Mouse (Mus musculus) urinary bladder, postnatal 0 days (tissue): ENCODE measurements around the gene Col10a1. TPM values are rescaled to one million over a fixed set of nuclear protein-coding genes. Genes with fewer than 3 reads are reported as not detected.

Source experiments
- polyA plus RNA-seq: library from polyadenylated mRNA; unstranded; fragments of >200 nt; fragmentation: Nextera tagmentation; extraction: Ambion mirVana; gene quantifications from 2 replicates; pipeline ENCODE4 v1.2.1, GENCODE M21; 2015

Col10a1 gene
- polyA plus RNA-seq, result 0.14 and 0.17 TPM in 2 replicates

DNA sequence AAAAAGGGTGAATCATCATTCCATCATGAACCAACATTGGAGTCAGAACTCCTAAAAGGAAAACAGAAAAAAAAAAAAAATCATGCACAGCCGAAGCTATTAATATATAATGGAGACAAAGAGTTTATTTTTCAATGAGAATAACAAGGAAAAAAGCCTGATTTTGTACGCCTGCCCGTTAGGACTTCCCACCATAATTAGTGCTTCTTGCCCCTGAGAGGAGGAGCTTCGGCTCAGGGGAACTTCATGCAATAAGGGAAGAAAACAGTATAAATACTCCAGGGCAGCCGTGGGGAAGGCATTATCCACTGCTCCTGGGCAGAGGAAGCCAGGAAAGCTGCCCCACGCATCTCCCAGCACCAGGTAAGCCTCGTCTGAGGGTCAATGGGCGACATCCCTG, at the start of gene Col10a1:
Gene Col10a1, plus strand, starts transcription at position 301 of the 400 bp plus-strand sequence.

GRCm38 (mm10) chr10:34418204-34418756, 28.5 kb downstream of the Col10a1 start, which contains the start of gene Nt5dc1:
TSS of gene Nt5dc1 (minus strand) at chr10:34418552.

Other genes starting within 250 kb of the Col10a1 start
- gene Dse, start 182.3 kb upstream of the Col10a1 start, polyA plus RNA-seq, result 19.7 and 22.8 TPM in 2 replicates
- 61.2 and 75.4 TPM in 2 replicates for gene Tspyl1, start 107.8 kb upstream of the Col10a1 start, polyA plus RNA-seq
- 4.2 and 5.1 TPM in 2 replicates for gene Tspyl4, start 92.5 kb upstream of the Col10a1 start, polyA plus RNA-seq
- 9.3 and 10.0 TPM in 2 replicates for gene Nt5dc1, start 28.6 kb downstream of the Col10a1 start, polyA plus RNA-seq
- gene Frk, start 93.4 kb downstream of the Col10a1 start, polyA plus RNA-seq, result 9.6 and 10.0 TPM in 2 replicates